Mouse (Mus musculus) lung, postnatal 10 days (tissue): ENCODE data around the gene Cdhr5.
A peak's percentile ranks its signal among the peaks of the same experiment; 100 is the strongest.
"Not testable (repeated sequence)": the region's sequence is repeated elsewhere in the genome, so short reads cannot be mapped to it uniquely, and the experiment has no call there.

ENCODE experiments used
- DNase-seq: peaks from one replicate; pipeline ENCODE4 v3.0.0; 2021

The Cdhr5 gene

GRCm38 (mm10) chr7:141277701-141278678, 1.4 kb upstream of the Cdhr5 start:
- no peak for DNase-seq

- no peak for DNase-seq
Measured at GRCm38 (mm10) chr7:141275356-141275755, 1.2 kb downstream of the Cdhr5 start.

- no peak for DNase-seq
Measured at GRCm38 (mm10) chr7:141270631-141271030, 6.0 kb downstream of the Cdhr5 start.

GRCm38 (mm10) chr7:141269273-141269545, 7.4 kb downstream of the Cdhr5 start:
- DNase-seq, result no peak

- DNase-seq, result no peak
Measured at GRCm38 (mm10) chr7:141268466-141269272, 7.9 kb downstream of the Cdhr5 start.

GRCm38 (mm10) chr7:141265739-141266561, 10.6 kb downstream of the Cdhr5 start, which contains the start of gene Irf7:
Gene Irf7 (minus strand): TSS chr7:141266481.
- DNase-seq, result peak; percentile 82

- DNase-seq, result no peak
Measured at GRCm38 (mm10) chr7:141265411-141265738, 11.2 kb downstream of the Cdhr5 start.

- peak; percentile 58 for DNase-seq
Measured at GRCm38 (mm10) chr7:141264761-141265410, 11.7 kb downstream of the Cdhr5 start.

GRCm38 (mm10) chr7:141264041-141264700, 12.4 kb downstream of the Cdhr5 start:
- DNase-seq, result no peak

- no peak for DNase-seq
Measured at GRCm38 (mm10) chr7:141263640-141264039, 12.9 kb downstream of the Cdhr5 start.

GRCm38 (mm10) chr7:141261480-141261879, 15.1 kb downstream of the Cdhr5 start:
- no peak for DNase-seq

GRCm38 (mm10) chr7:141256159-141256558, 20.4 kb downstream of the Cdhr5 start:
- no peak for DNase-seq

GRCm38 (mm10) chr7:141250486-141250885, 26.1 kb downstream of the Cdhr5 start:
- not testable (repeated sequence) for DNase-seq

GRCm38 (mm10) chr7:141231551-141231950, 45.0 kb downstream of the Cdhr5 start:
- DNase-seq, result no peak

GRCm38 (mm10) chr7:141231111-141231510, 45.5 kb downstream of the Cdhr5 start:
- no peak for DNase-seq

GRCm38 (mm10) chr7:141230570-141230969, 46.0 kb downstream of the Cdhr5 start:
- DNase-seq, result no peak

- no peak for DNase-seq
Measured at GRCm38 (mm10) chr7:141229702-141230101, 46.9 kb downstream of the Cdhr5 start.

- peak; percentile 92 for DNase-seq
Measured at GRCm38 (mm10) chr7:141228279-141229067, 48.1 kb downstream of the Cdhr5 start, which contains the start of gene Phrf1. Gene Phrf1 (plus strand): TSS chr7:141228784.

- DNase-seq, result no peak
Measured at GRCm38 (mm10) chr7:141227796-141228195, 48.8 kb downstream of the Cdhr5 start.

GRCm38 (mm10) chr7:141226535-141226934, 50.1 kb downstream of the Cdhr5 start:
- no peak for DNase-seq

GRCm38 (mm10) chr7:141222696-141223215, 53.8 kb downstream of the Cdhr5 start:
- DNase-seq, result no peak
